In the genomic region with DNA sequence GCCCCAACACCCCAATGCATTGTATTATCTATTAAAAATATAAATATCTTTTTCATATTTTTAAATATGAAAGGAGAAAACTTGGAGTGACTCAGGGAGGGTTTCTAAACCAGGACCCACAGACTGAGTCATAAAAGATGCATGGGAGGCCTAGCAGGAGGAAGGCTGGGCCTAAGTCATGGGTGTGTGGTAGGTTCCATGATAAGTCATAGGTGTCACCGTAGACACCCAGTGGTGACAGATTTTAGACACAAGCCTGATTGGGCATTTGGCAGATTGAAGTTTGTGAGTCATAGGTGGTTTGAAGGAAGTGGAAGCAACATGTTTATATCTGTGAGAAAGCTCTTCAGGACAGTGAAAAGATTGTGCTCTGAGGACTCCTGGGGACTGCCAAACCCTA, we compare ENCODE assay signal across 23 mouse cellular contexts.
DNase-seq lines count a peak whose midpoint lies in the region; ATAC-seq and TF ChIP-seq lines count a peak whose summit lies in the region.
"Had no signal": no experiment of that assay in that cellular context is flagged by ENCODE, and none has a peak within 500 bp of the region (broad histone marks: within the 10 kb centered on the region; RNA-seq: fewer than 3 reads in every experiment).

No protein-coding gene starts in this region.

- no peak overlapping the region for H3K4me2 ChIP-seq in lung, postnatal 0 days (replicated peaks; ENCODE audit: low read depth, low read length)
- H3K4me2 ChIP-seq: heart, embryonic 12.5 days; hindbrain, embryonic 13.5 days; intestine, embryonic 15.5 days; limb, embryonic 13.5 days; liver, embryonic 13.5 days; lung, embryonic 15.5 days; midbrain, embryonic 12.5 days; neural tube, embryonic 15.5 days had no signal

- H3K36me3 ChIP-seq in lung, postnatal 0 days (ENCODE audit: insufficient read depth, low read length): no peaks in the 10 kb centered on the region
- no peaks in the 10 kb centered on the region for H3K36me3 ChIP-seq in midbrain, embryonic 10.5 days
- no peaks in the 10 kb centered on the region for H3K36me3 ChIP-seq in limb, embryonic 10.5 days
- H3K36me3 ChIP-seq: heart, embryonic 12.5 days; hindbrain, embryonic 13.5 days; intestine, embryonic 15.5 days; limb, embryonic 13.5 days; liver, embryonic 13.5 days; lung, embryonic 15.5 days; midbrain, embryonic 12.5 days; neural tube, embryonic 15.5 days had no signal

- no peaks in the 10 kb centered on the region for H3K4me1 ChIP-seq in lung, postnatal 0 days (ENCODE audit: insufficient read depth, low read depth, low read length)
- no peaks in the 10 kb centered on the region for H3K4me1 ChIP-seq in midbrain, embryonic 10.5 days
- H3K4me1 ChIP-seq in limb, embryonic 10.5 days: no peaks in the 10 kb centered on the region
- H3K4me1 ChIP-seq: hindbrain, embryonic 13.5 days; intestine, embryonic 15.5 days; limb, embryonic 13.5 days; liver, embryonic 13.5 days; midbrain, embryonic 12.5 days; neural tube, embryonic 15.5 days had no signal

- no peak for DNase-seq in lung, postnatal 0 days (ENCODE audit: low spot score)
- DNase-seq in lung, adult 18-20 months: no peak
- peak; percentile 6 for DNase-seq in NIH3T3 (ENCODE audit: low read depth)
- no peak for DNase-seq in testis, postnatal 14 days (ENCODE audit: low spot score)
- DNase-seq in midbrain, embryonic 10.5 days (ENCODE audit: low spot score): no peak
- no peak for DNase-seq in ovary, postnatal 14 days (ENCODE audit: low spot score)
- DNase-seq in limb, embryonic 10.5 days (ENCODE audit: low spot score): no peak
- DNase-seq: adrenal gland, postnatal 14 days; cerebellum, adult 18-20 months; cerebellum, postnatal 25 days; heart, postnatal 14 days; liver, embryonic 13.5 days; thymus, postnatal 36 days had no signal

- 80% methylated on average over 1 of the region's 1 CpGs for WGBS in lung, postnatal 0 days
- 93% methylated on average over 1 of the region's 1 CpGs for WGBS in midbrain, embryonic 10.5 days
- WGBS in limb, embryonic 10.5 days: 97% methylated on average over 1 of the region's 1 CpGs

- 0 out of 2 replicates have a peak, but pooled peaks have one; percentile 12 for TF ChIP-seq EP300 in lung, postnatal 0 days (IDR thresholded peaks at IDR 0.05)

- no peak overlapping the region; the same call in 1 of the 2 replicates for H3K27ac ChIP-seq in lung, postnatal 0 days (ENCODE audit: low read length)
- H3K27ac ChIP-seq in midbrain, embryonic 10.5 days (replicated peaks): no peak overlapping the region
- H3K27ac ChIP-seq in limb, embryonic 10.5 days: no peak overlapping the region
- H3K27ac ChIP-seq: hindbrain, embryonic 13.5 days; intestine, embryonic 15.5 days; limb, embryonic 13.5 days; liver, embryonic 13.5 days; lung, embryonic 15.5 days; macrophage; midbrain, embryonic 12.5 days; neural tube, embryonic 15.5 days had no signal

- H3K9ac ChIP-seq in lung, postnatal 0 days (replicated peaks; ENCODE audit: low read depth): no peak overlapping the region
- H3K9ac ChIP-seq: heart, embryonic 12.5 days; hindbrain, embryonic 13.5 days; intestine, embryonic 15.5 days; limb, embryonic 13.5 days; liver, embryonic 13.5 days; lung, embryonic 15.5 days; midbrain, embryonic 12.5 days; neural tube, embryonic 15.5 days had no signal

- TF ChIP-seq CTCF in lung, postnatal 0 days (IDR thresholded peaks at IDR 0.05): no peak

- ATAC-seq in lung, postnatal 0 days: peak; percentile 37
- ATAC-seq in monocyte, adult 5-6 weeks (replicated peaks; ENCODE audit: insufficient number of reproducible peaks, low FRiP score, low TSS enrichment, poor library complexity, severe bottlenecking): peak; percentile 75; the same call in 1 of the 2 replicates
- ATAC-seq: intestine, embryonic 15.5 days; Patski had no signal

- no peaks in the 10 kb centered on the region for H3K27me3 ChIP-seq in lung, postnatal 0 days (replicated peaks; ENCODE audit: insufficient read depth, low read length)
- no peaks in the 10 kb centered on the region for H3K27me3 ChIP-seq in midbrain, embryonic 10.5 days (ENCODE audit: low read depth, poor library complexity, severe bottlenecking)
- H3K27me3 ChIP-seq in limb, embryonic 10.5 days (ENCODE audit: low read depth, poor library complexity, severe bottlenecking): no peaks in the 10 kb centered on the region
- H3K27me3 ChIP-seq: heart, embryonic 12.5 days; hindbrain, embryonic 13.5 days; intestine, embryonic 15.5 days; limb, embryonic 13.5 days; liver, embryonic 13.5 days; lung, embryonic 15.5 days; midbrain, embryonic 12.5 days; neural tube, embryonic 15.5 days; Patski had no signal

- no peak overlapping the region for H3K4me3 ChIP-seq in lung, postnatal 0 days (ENCODE audit: low read depth, low read length)
- no peak overlapping the region for H3K4me3 ChIP-seq in midbrain, embryonic 10.5 days
- H3K4me3 ChIP-seq in limb, embryonic 10.5 days: no peak overlapping the region
- H3K4me3 ChIP-seq: heart, embryonic 12.5 days; hindbrain, embryonic 13.5 days; intestine, embryonic 15.5 days; limb, embryonic 13.5 days; liver, embryonic 13.5 days; lung, embryonic 15.5 days; midbrain, embryonic 12.5 days; neural tube, embryonic 15.5 days had no signal

- H3K9me3 ChIP-seq in lung, postnatal 0 days (ENCODE audit: low read length): no peaks in the 10 kb centered on the region
- no peaks in the 10 kb centered on the region for H3K9me3 ChIP-seq in midbrain, embryonic 10.5 days (replicated peaks)
- no peaks in the 10 kb centered on the region for H3K9me3 ChIP-seq in limb, embryonic 10.5 days (replicated peaks)
- H3K9me3 ChIP-seq: heart, embryonic 12.5 days; hindbrain, embryonic 13.5 days; intestine, embryonic 15.5 days; limb, embryonic 13.5 days; liver, embryonic 13.5 days; lung, embryonic 15.5 days; midbrain, embryonic 12.5 days; neural tube, embryonic 15.5 days had no signal
